Mouse (Mus musculus): ENCODE results near the gene Gnb2. TPM values are rescaled to one million over a fixed set of nuclear protein-coding genes. Genes with fewer than 3 reads are reported as not detected.

The Gnb2 gene
- polyA plus RNA-seq (2017; shearing (Covaris generic)) = 216 TPM

GRCm38 (mm10) chr5:137533117-137533827, at the start of gene Gnb2, which contains the start of gene Epo:
Gene Gnb2, minus strand, starts transcription at chr5:137533510.
Gene Epo, minus strand, starts transcription at chr5:137533242.

DNA sequence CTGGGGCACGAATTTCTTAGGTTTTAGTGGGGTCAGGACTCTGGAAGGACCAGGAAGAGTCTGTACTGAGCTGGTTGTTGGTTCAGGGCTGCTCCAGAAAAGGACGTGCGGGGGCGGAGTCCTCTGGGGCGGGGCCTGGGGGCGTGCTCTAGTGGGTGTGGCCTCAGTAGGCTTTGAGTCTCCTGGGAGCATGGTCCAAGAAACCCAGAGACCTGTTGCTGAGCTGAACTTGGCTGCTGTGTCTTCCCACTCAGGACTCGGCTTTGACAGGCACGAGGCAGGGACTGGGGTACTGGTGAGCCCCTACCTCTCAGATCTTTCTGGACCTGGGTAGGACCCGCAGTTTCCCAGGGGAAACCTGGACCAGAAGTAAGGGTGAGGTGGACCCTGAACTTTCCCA, 36.4 kb upstream of the Gnb2 start, which contains the start of gene Tfr2:
Gene Tfr2, plus strand, starts transcription at position 176 of the 400 bp plus-strand sequence.

GRCm38 (mm10) chr5:137553411-137553837, 20.1 kb upstream of the Gnb2 start, which contains the start of gene Actl6b:
Gene Actl6b, plus strand, starts transcription at chr5:137553517.

GRCm38 (mm10) chr5:137518436-137518835, 14.9 kb downstream of the Gnb2 start, which contains the start of gene Gigyf1:
Gene Gigyf1, plus strand, starts transcription at chr5:137518548.

DNA sequence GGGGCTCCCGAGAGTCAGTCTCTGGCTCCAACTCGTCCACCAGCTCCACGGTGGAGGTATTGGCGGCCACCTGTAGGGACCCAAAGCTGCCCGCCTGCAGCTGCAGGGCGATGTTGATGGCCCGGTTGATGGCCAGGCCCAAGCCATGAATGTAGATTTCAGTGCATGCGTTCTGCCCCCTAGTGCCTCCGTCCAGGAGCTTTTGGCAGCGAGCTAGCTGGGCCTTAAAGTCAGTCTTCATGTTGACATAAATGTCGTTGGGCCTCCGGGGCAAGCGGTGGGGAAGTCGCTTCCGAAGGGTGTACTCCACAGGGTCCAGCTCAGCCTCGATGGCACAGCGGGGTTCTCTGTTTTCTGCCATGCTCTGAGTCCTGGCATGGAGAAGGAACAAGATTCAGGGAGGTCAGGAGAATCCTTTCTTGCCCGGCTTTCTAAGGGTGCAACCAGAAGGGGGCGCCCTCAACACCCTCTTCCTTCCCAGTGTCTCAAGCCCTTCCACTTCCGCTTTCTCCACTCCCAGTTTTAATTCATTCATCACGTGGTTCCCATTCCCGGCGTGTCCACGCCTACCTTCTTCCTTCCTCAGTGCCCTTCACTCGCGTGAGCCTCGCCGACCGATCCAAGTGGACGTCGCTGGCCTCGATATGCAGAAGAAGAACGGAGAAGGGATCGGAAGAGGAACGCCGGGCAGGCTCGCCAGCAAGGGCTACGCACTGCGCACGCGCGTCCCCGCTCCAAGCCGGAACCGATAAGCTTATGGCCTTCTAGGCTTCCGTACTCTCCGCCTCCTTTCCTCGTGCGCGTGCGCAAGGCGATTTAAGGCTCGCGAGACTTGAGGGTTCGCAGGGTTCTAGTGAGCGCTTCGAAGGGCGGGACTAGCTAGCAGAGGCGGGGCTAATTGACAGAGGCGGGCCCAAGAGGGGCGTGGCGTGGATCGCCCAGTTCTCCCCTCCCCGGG, 31.3 kb downstream of the Gnb2 start, which contains the start of gene Pop7:
Gene Pop7, minus strand, starts transcription at position 810 of the 958 bp plus-strand sequence.

Other genes with a start within 250 kb of the Gnb2 start
- 0.33 TPM for gene Ache, start 246.0 kb downstream of the Gnb2 start, polyA plus RNA-seq (2017; shearing (Covaris generic))
- 2.5 TPM for gene Ufsp1, start 238.9 kb downstream of the Gnb2 start, polyA plus RNA-seq (2017; shearing (Covaris generic))
- 112 TPM for gene Srrt, start 225.8 kb downstream of the Gnb2 start, polyA plus RNA-seq (2017; shearing (Covaris generic))
- 7.7 TPM for gene Trip6, start 219.1 kb downstream of the Gnb2 start, polyA plus RNA-seq (2017; shearing (Covaris generic))
- gene Slc12a9, start 199.9 kb downstream of the Gnb2 start, polyA plus RNA-seq (2017; shearing (Covaris generic)) = 28.4 TPM
- gene Ephb4, start 183.4 kb downstream of the Gnb2 start, polyA plus RNA-seq (2017; shearing (Covaris generic)) = not detected
- 0.26 TPM for gene Zan, start 56.4 kb downstream of the Gnb2 start, polyA plus RNA-seq (2017; shearing (Covaris generic))
- 52.7 TPM for gene Pop7, start 31.0 kb downstream of the Gnb2 start, polyA plus RNA-seq (2017; shearing (Covaris generic))
- gene Gigyf1, start 15.0 kb downstream of the Gnb2 start, polyA plus RNA-seq (2017; shearing (Covaris generic)) = 3.3 TPM
- not detected for gene Epo, start 268 bp downstream of the Gnb2 start, polyA plus RNA-seq (2017; shearing (Covaris generic))
- not detected for gene Actl6b, start 20.0 kb upstream of the Gnb2 start, polyA plus RNA-seq (2017; shearing (Covaris generic))
- 0.68 TPM for gene Tfr2, start 36.3 kb upstream of the Gnb2 start, polyA plus RNA-seq (2017; shearing (Covaris generic))
- gene Mospd3, start 67.5 kb upstream of the Gnb2 start, polyA plus RNA-seq (2017; shearing (Covaris generic)) = 94.8 TPM
- 2.3 TPM for gene Pcolce, start 80.3 kb upstream of the Gnb2 start, polyA plus RNA-seq (2017; shearing (Covaris generic))
- 0.40 TPM for gene Fbxo24, start 95.5 kb upstream of the Gnb2 start, polyA plus RNA-seq (2017; shearing (Covaris generic))
- 322 TPM for gene Lrch4, start 95.6 kb upstream of the Gnb2 start, polyA plus RNA-seq (2017; shearing (Covaris generic))
- 81.4 TPM for gene Gm20605, start 95.7 kb upstream of the Gnb2 start, polyA plus RNA-seq (2017; shearing (Covaris generic))
- gene Sap25, start 107.8 kb upstream of the Gnb2 start, polyA plus RNA-seq (2017; shearing (Covaris generic)) = 137 TPM
- not detected for gene Irs3, start 112.2 kb upstream of the Gnb2 start, polyA plus RNA-seq (2017; shearing (Covaris generic))
- gene Agfg2, start 151.2 kb upstream of the Gnb2 start, polyA plus RNA-seq (2017; shearing (Covaris generic)) = 31.3 TPM
- 1.7 TPM for gene Nyap1, start 208.1 kb upstream of the Gnb2 start, polyA plus RNA-seq (2017; shearing (Covaris generic))
- 458 TPM for gene Tsc22d4, start 212.2 kb upstream of the Gnb2 start, polyA plus RNA-seq (2017; shearing (Covaris generic))
- 27.6 TPM for gene Ppp1r35, start 245.3 kb upstream of the Gnb2 start, polyA plus RNA-seq (2017; shearing (Covaris generic))

Data from activated CD4-positive, CD25-positive, alpha-beta regulatory T cell, adult 9 weeks (primary cell).